Mouse (Mus musculus) neural tube, embryonic 14.5 days (tissue): Measurements from ENCODE around the gene Abcb10. TPM values are rescaled to one million over a fixed set of nuclear protein-coding genes. Genes with fewer than 3 reads are reported as not detected.
"Not testable (repeated sequence)": the region's sequence is repeated elsewhere in the genome, so short reads cannot be mapped to it uniquely, and the experiment has no call there.

Experiments used
- ATAC-seq: fragments of 200-750 bp; cut with Nextera tagmentation; 2 replicates; pipeline ENCODE4 v1.8.0; 2017; ENCODE audit warnings: low read depth, mild to moderate bottlenecking, moderate TSS enrichment, moderate library complexity
- H3K27ac ChIP-seq: fragments of 300-500 bp; sonication (generic); 2 replicates; pipeline ENCODE4 v1.5.1; 2014; ENCODE audit warnings: low read depth, mild to moderate bottlenecking, control low read depth, low read length, moderate library complexity, mixed read lengths
- H3K27me3 ChIP-seq: fragments of 300-500 bp; sonication (generic); 2 replicates; pipeline ENCODE4 v1.6.1; 2014; ENCODE audit warnings: low read length; ENCODE audit not compliant: control insufficient read depth, insufficient read depth
- H3K36me3 ChIP-seq: fragments of 300-500 bp; sonication (generic); 2 replicates; pipeline ENCODE4 v1.6.1; 2014; ENCODE audit warnings: low read length, mixed read lengths; ENCODE audit not compliant: control insufficient read depth, insufficient read depth
- H3K4me1 ChIP-seq: fragments of 300-500 bp; sonication (generic); 2 replicates; pipeline ENCODE4 v1.6.1; 2014; ENCODE audit warnings: low read length; ENCODE audit not compliant: control insufficient read depth, insufficient read depth
- H3K4me2 ChIP-seq: fragments of 300-500 bp; sonication (generic); 2 replicates; pipeline ENCODE4 v1.6.1; 2014; ENCODE audit warnings: mild to moderate bottlenecking, low read depth, low read length, control low read depth
- H3K4me3 ChIP-seq: fragments of 300-500 bp; sonication (generic); 2 replicates; pipeline ENCODE4 v1.5.1; 2014; ENCODE audit warnings: low read depth, low read length, control low read depth, mixed read lengths
- H3K9ac ChIP-seq: fragments of 300-500 bp; sonication (generic); replicated peaks from 2 replicates; pipeline ENCODE4 v1.6.1; 2014; ENCODE audit warnings: low read depth, mild to moderate bottlenecking, control low read depth, low read length, mixed read lengths
- H3K9me3 ChIP-seq: fragments of 300-500 bp; sonication (generic); 2 replicates; pipeline ENCODE4 v1.6.1; 2016; ENCODE audit warnings: low read length; ENCODE audit not compliant: control insufficient read depth
- WGBS: fragments of 180-500 bp; shearing (Covaris S2); extraction: QIAGEN DNeasy Blood & Tissue Kit; methylation state at CpG from one replicate; pipeline ENCODE4 v1.1.7; 2014; 5-methylcytosine and 5-hydroxymethylcytosine counted together
- polyA plus RNA-seq: library from polyadenylated mRNA; unstranded; fragments of >200 nt; fragmentation: Nextera tagmentation; extraction: Ambion mirVana; gene quantifications from 2 replicates; pipeline ENCODE4 v1.2.1, GENCODE M21; 2014

The Abcb10 gene
- polyA plus RNA-seq: 18.9 and 20.9 TPM in 2 replicates

GRCm38 (mm10) chr8:123982826-123983400 lies at the start of gene Abcb10:
Abcb10 (minus strand) TSS chr8:123983122.
- 2% methylated on average over 43 of the region's 56 CpGs for WGBS
- H3K36me3 ChIP-seq: no peaks in the 10 kb centered on the region
- peak within 1 kb of the TSS; percentile 93 for H3K4me2 ChIP-seq
- peak within 1 kb of the TSS; percentile 67 for H3K4me3 ChIP-seq
- ATAC-seq: peak; percentile 91
- H3K27ac ChIP-seq: peak within 1 kb of the TSS; percentile 77
- H3K9me3 ChIP-seq: no peaks in the 10 kb centered on the region
- peaks cover 9% of the 10 kb centered on the region for H3K4me1 ChIP-seq
- H3K9ac ChIP-seq: peak within 1 kb of the TSS; percentile 84
- H3K27me3 ChIP-seq: 0 out of 2 replicates have a peak, but pooled peaks cover 2% of the 10 kb centered on the region

- Histone ChIP-seq H3K4me2 (no peak overlapping the region), H3K36me3 (peaks cover 46% of the 10 kb centered on the region), H3K4me1 (no peaks in the 10 kb centered on the region), H3K9me3 (no peaks in the 10 kb centered on the region), H3K27ac (no peak overlapping the region), H3K4me3 (no peak overlapping the region), H3K27me3 (no peaks in the 10 kb centered on the region), H3K9ac (no peak overlapping the region)
- 93% methylated on average over 6 of the region's 6 CpGs for WGBS
- no peak for ATAC-seq
Observed at GRCm38 (mm10) chr8:124027831-124028230, 44.9 kb upstream of the Abcb10 start.

- H3K27ac ChIP-seq, H3K4me3 ChIP-seq, H3K4me1 ChIP-seq, H3K9ac ChIP-seq, H3K9me3 ChIP-seq, H3K4me2 ChIP-seq, ATAC-seq, H3K27me3 ChIP-seq: not testable (repeated sequence)
- WGBS: 82% methylated on average over 2 of the region's 2 CpGs
- peaks cover 42% of the 10 kb centered on the region for H3K36me3 ChIP-seq
Observed at GRCm38 (mm10) chr8:124026265-124026664, 43.3 kb upstream of the Abcb10 start.

GRCm38 (mm10) chr8:124021237-124022227 lies 38.6 kb upstream of the Abcb10 start, which contains the start of the genes Taf5l and Urb2:
Taf5l (minus strand) TSS chr8:124021397.
Urb2 (plus strand) TSS chr8:124021508.
- H3K9ac ChIP-seq: peak within 1 kb of the TSS; percentile 55
- H3K4me2 ChIP-seq: peak within 1 kb of the TSS; percentile 68
- peaks cover 19% of the 10 kb centered on the region for H3K4me1 ChIP-seq
- 0 out of 2 replicates have a peak, but pooled peaks cover 6% of the 10 kb centered on the region for H3K36me3 ChIP-seq
- H3K27ac ChIP-seq: peak within 1 kb of the TSS; percentile 92
- no peaks in the 10 kb centered on the region for H3K9me3 ChIP-seq
- H3K4me3 ChIP-seq: peak within 1 kb of the TSS; percentile 75
- H3K27me3 ChIP-seq: no peaks in the 10 kb centered on the region
- peak; percentile 93 for ATAC-seq
- WGBS: under 1% methylated on average over 61 of the region's 74 CpGs

GRCm38 (mm10) chr8:124020439-124021236 lies 37.7 kb upstream of the Abcb10 start:
- 0 out of 2 replicates have a peak, but pooled peaks cover 6% of the 10 kb centered on the region for H3K36me3 ChIP-seq
- H3K4me2 ChIP-seq: peak overlapping the region; percentile 64
- WGBS: under 1% methylated on average over 38 of the region's 87 CpGs
- peak overlapping the region; percentile 55 for H3K9ac ChIP-seq
- ATAC-seq: peak; percentile 92
- no peaks in the 10 kb centered on the region for H3K9me3 ChIP-seq
- peak overlapping the region; percentile 75 for H3K4me3 ChIP-seq
- H3K27me3 ChIP-seq: no peaks in the 10 kb centered on the region
- H3K4me1 ChIP-seq: peaks cover 19% of the 10 kb centered on the region
- H3K27ac ChIP-seq: peak overlapping the region; percentile 92

GRCm38 (mm10) chr8:124019782-124020181 lies 36.9 kb upstream of the Abcb10 start:
- no peak overlapping the region for H3K9ac ChIP-seq
- H3K36me3 ChIP-seq: 0 out of 2 replicates have a peak, but pooled peaks cover 6% of the 10 kb centered on the region
- H3K9me3 ChIP-seq: no peaks in the 10 kb centered on the region
- H3K4me2 ChIP-seq: peak overlapping the region; percentile 64
- peaks cover 19% of the 10 kb centered on the region for H3K4me1 ChIP-seq
- ATAC-seq: no peak
- H3K27me3 ChIP-seq: no peaks in the 10 kb centered on the region
- WGBS: 44% methylated on average over 13 of the region's 13 CpGs
- peak overlapping the region; percentile 75 for H3K4me3 ChIP-seq
- H3K27ac ChIP-seq: no peak overlapping the region

- H3K9me3 ChIP-seq: no peaks in the 10 kb centered on the region
- no peak overlapping the region for H3K4me2 ChIP-seq
- H3K4me1 ChIP-seq: peaks cover 8% of the 10 kb centered on the region; the same call in 1 of the 2 replicates
- H3K9ac ChIP-seq: no peak overlapping the region
- no peaks in the 10 kb centered on the region for H3K27me3 ChIP-seq
- H3K27ac ChIP-seq: no peak overlapping the region
- no peaks in the 10 kb centered on the region for H3K36me3 ChIP-seq
- WGBS: 81% methylated on average over 3 of the region's 3 CpGs
- H3K4me3 ChIP-seq: no peak overlapping the region
- no peak for ATAC-seq
Observed at GRCm38 (mm10) chr8:124014751-124015150, 31.8 kb upstream of the Abcb10 start.

- not testable (repeated sequence) for H3K4me3 ChIP-seq, H3K4me2 ChIP-seq, H3K27me3 ChIP-seq, H3K9ac ChIP-seq, ATAC-seq, H3K27ac ChIP-seq, H3K9me3 ChIP-seq, H3K4me1 ChIP-seq, H3K36me3 ChIP-seq
- 97% methylated on average over 7 of the region's 7 CpGs for WGBS
Observed at GRCm38 (mm10) chr8:124014299-124014698, 31.4 kb upstream of the Abcb10 start.
